Mouse (Mus musculus) neutrophil, adult 59 days (primary cell): ENCODE measurements around the gene Patj. TPM values are rescaled to one million over a fixed set of nuclear protein-coding genes. Genes with fewer than 3 reads are reported as not detected.

Experiments used
- total RNA-seq, 2 experiments: library from RNA; stranded (reverse); gene quantifications; 1 replicate in 1 of 2; 2 replicates in 1 of 2; pipeline ENCODE4 v1.2.4; 2023

The Patj gene
- total RNA-seq, result under 1 TPM; 0.67 to 0.97 TPM

DNA sequence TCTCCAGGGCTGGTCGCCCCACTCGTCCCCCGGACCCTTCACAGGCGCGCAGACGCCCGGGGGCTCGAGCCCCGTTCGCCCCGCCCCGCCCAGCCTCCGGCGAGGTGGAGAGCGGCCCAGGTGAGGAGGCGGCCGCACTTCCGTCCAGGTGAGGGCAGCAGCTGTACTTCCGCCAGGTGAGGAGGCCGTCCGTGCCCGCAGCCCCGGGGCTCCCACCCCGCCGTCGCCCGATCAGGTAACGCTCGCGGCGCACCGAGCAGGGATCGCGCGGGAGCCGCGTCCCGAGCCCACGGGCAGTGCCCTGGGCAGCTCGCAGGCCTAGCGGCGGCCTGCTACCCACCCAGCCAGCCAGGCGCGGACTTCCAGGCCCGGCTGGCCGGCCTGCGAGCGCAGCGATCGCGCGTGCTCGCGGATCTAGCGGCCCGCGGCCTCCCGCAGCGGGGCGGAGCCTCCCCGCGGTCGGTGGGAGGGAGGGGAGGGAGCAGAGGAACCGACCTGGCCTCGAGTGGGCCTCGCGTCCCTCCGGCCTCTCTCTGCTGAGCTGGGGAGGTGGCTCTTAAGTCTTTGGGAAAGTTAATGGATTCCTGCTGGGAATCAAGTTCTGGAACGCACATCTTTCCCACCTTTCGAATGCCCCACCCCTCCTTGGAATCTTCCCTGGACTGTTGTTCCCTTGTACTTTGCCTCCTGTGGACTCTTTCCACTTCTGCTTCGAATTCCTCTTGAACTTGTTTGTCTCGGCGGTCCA lies at the start of gene Patj:
Gene Patj (plus strand): TSS at position 96 of the 748 bp plus-strand sequence.

DNA sequence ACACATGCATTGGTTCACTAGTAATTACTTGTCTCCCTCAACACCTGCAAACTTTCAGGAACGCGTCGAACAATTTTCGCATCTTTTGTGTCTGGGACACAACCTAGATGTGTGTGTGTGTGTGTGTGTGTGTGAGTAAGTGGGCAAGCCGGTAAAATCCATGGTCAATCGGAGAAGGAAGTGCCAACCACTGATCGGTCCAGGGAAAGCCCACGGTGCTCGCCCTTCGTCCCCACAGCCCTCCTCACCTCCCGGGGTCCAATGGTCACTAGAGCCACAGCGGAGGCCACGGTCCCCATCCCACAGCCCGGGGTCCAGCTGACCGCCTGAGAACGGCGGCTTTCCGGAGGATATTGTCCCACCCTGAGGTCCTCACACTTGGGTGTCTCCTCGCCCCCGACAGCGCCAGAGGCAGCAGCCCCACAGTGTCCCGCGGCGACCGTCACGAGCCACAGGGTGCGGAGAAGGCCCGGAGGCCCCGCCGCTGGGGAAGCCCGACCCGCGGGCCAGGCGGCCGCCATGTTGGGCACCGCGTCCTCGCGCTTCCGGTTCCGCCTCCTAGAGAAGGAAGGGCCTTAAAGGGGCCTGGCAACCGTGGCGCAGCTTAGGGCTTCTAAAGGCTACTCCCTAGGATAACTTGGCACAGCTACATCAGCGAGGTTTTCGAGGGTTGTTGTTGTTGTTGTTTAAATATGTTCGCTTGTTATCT lies 12.7 kb upstream of the Patj start, which contains the start of gene Tm2d1:
Gene Tm2d1 (minus strand): TSS at position 591 of the 709 bp plus-strand sequence.

DNA sequence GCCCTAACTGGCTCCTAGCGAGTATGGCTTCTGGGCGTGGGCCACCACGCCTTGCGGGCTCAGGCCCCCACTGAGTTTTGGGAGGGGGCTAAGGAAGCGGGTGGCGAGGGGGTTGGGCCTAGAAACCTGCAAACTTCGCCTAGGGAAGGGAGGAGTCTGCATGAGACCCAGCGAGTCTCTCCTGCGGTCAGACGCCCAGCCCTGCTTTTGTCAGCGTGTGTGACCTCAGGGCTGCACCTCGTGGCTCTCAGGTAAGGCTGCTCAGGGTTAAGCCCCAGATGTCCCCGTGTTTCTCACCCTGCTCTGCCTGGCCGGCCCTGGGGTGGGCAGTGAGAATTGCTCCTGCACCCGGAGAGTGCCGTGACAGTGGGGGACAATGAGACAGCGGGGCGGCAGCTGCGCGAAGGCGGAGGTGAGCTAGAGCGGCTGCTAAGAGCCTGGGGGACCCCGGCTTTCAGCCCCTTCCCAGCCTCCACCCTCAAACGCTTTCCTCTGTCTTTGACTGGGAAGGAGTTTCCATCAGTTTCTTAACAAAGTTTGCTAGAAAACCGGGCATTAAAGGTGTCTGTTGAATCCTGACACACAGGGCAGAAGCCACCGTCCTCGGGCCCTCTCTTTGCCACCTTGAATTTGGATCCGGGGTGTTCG lies 331.1 kb downstream of the Patj start, which contains the start of gene L1td1:
Gene L1td1 (plus strand): TSS at position 145 of the 648 bp plus-strand sequence.

Other genes with a start within 250 kb of the Patj start
- gene Tm2d1, start 12.5 kb upstream of the Patj start, total RNA-seq, result 10 to 100 TPM in 1 of 2 experiments, 1 to 10 TPM in 1; 9.0 to 13.8 TPM